Mouse (Mus musculus): ENCODE measurements around the gene Lta. TPM values are rescaled to one million over a fixed set of nuclear protein-coding genes. Genes with fewer than 3 reads are reported as not detected.

Lta gene
- polyA plus RNA-seq, 1 experiment from 2014 or later: not detected

DNA sequence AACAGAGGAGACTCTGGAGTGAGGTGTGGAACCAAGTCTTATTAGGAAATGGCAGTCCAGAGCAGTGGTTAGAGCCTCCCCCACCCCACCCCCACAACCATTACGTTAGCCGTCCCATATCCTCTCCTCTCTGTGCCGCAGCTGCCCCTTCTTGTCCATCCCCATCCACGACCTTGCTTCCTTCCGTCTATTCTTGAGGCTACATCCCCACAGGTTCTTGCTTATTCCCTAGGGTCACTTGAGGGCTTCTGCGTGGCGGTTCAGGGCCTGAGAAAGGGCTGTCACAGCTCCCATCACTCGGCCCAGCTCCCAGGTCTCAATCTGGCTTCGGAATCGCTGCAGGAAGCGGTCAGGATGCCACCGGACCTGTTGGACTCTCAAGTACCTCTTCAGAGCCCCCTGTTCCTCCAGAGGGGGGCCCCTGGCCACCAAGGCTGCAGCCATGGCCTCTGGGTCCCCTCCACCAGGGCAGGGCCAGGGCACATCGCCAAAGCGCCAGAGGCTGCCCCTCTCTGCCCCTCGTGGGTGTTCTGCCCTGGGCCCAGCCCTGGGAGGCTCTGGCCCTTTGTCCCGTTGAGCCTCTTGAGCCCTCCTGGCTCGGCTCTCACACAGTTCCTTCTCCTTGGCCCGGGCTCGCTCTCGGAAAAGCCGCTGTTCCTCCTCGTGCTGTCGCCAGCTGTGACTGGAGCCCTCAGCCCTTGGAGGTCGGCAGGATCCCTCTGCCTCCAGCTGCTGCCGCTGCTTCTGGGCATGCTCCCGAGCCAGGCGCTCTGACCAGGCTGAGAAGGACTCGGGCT lies 15.2 kb upstream of the Lta start, which contains the start of gene Gm16181:
Gm16181 (plus strand) TSS at position 679 of the 797 bp plus-strand sequence.
- H3K4me2 ChIP-seq: no peak within 1 kb of the TSS
- peaks cover 44% of the 10 kb centered on the region for H3K36me3 ChIP-seq (ENCODE audit: poor library complexity, severe bottlenecking)
- H3K4me3 ChIP-seq: no peak within 1 kb of the TSS
- 83% methylated on average over 28 of the region's 28 CpGs for WGBS
- no peaks in the 10 kb centered on the region for H3K9me3 ChIP-seq (replicated peaks)
- no peak within 1 kb of the TSS for H3K9ac ChIP-seq
- H3K4me1 ChIP-seq: no peaks in the 10 kb centered on the region
- no peaks in the 10 kb centered on the region for H3K27me3 ChIP-seq
- H3K27ac ChIP-seq: no peak within 1 kb of the TSS
- ATAC-seq: no peak

DNA sequence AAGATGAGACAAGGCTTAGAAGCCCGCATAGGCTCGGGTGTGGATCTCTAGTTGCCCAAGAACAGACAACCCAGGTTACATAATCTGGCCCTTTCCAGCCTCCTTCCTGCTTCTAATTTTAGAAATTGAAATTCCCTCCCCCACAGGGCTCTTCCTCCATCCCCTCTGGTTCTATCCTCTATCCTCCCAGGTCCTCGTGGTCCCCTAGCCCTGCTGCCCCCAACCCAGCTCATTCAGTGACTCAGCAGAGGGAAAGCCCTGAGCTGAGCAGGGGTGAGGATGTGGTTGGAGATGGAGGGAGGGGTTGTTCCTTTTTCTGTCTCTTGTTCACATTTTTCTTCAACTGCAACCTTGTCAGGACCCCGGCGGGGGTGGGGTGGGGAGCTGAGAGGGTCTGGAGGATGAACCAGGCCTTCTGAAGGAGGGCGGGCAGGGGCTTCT lies 14.5 kb upstream of the Lta start:
- Histone ChIP-seq H3K9me3 (replicated peaks) (no peaks in the 10 kb centered on the region), H3K4me3 (no peak overlapping the region), H3K36me3 (ENCODE audit: poor library complexity, severe bottlenecking) (peaks cover 37% of the 10 kb centered on the region), H3K4me1 (no peaks in the 10 kb centered on the region), H3K27ac (no peak overlapping the region), H3K27me3 (no peaks in the 10 kb centered on the region), H3K4me2 (no peak overlapping the region), H3K9ac (no peak overlapping the region)
- 90% methylated on average over 6 of the region's 6 CpGs for WGBS
- no peak for ATAC-seq

DNA sequence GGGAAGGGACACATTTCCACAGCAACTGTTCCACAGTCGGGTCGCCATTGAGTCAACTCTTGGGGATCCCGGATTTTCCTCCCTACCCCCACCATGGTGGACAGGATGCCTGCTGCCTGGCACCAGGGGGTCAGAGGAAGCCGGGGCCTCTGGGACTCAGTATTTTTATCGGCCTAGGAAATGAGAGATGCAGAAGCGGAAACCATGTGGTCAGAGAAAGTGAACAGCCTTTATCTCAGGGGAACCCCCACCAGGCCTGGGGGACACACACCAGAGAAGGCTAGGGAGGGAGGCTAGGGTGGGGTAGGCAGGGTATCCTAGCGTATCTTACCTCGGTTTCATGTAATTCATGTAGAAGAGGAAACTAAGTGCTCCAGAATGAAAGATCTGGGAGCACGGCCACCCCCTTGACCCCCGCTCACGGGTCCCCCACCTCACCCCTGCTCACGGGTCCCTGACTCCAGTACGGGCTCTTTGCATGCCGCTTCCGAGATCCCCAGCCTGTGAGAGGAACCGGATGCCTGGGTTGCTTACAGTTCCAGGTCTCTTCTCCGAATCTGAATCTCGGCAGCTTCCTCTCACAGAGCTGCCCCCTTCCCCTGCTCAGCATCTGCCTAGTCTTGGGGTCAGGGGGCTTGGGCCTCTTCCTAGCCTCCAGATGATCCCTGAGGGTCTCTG lies 13.5 kb upstream of the Lta start:
- Histone ChIP-seq H3K4me1 (no peaks in the 10 kb centered on the region), H3K4me3 (no peak overlapping the region), H3K36me3 (ENCODE audit: poor library complexity, severe bottlenecking) (peaks cover 37% of the 10 kb centered on the region), H3K27me3 (no peaks in the 10 kb centered on the region), H3K4me2 (no peak overlapping the region), H3K27ac (no peak overlapping the region), H3K9ac (no peak overlapping the region), H3K9me3 (replicated peaks) (no peaks in the 10 kb centered on the region)
- 84% methylated on average over 18 of the region's 18 CpGs for WGBS
- no peak for ATAC-seq

DNA sequence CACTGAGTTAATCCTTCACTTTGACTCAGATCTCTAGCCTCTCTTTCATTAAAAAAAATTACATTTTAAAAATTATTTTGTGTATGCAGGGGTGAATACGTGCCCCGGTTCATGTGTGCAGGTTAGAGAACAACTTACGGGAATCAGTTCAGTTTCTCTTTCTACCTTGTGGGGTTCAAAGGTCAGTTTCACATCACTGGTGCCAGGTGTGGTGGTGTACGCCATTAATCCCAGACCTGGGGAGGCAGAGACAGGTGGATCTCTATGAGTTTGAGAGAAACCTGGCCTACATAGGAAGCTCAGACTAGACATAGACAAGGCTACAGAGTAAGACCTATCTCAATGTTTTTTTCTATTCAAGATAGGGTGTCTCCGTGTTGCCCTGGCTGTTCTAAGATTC lies 7.9 kb upstream of the Lta start:
- Histone ChIP-seq H3K4me1 (no peaks in the 10 kb centered on the region), H3K9me3 (replicated peaks) (no peaks in the 10 kb centered on the region), H3K4me2 (no peak overlapping the region), H3K27ac (no peak overlapping the region), H3K4me3 (no peak overlapping the region), H3K36me3 (ENCODE audit: poor library complexity, severe bottlenecking) (no peaks in the 10 kb centered on the region), H3K27me3 (no peaks in the 10 kb centered on the region), H3K9ac (no peak overlapping the region)
- 92% methylated on average over 5 of the region's 5 CpGs for WGBS
- no peak for ATAC-seq

DNA sequence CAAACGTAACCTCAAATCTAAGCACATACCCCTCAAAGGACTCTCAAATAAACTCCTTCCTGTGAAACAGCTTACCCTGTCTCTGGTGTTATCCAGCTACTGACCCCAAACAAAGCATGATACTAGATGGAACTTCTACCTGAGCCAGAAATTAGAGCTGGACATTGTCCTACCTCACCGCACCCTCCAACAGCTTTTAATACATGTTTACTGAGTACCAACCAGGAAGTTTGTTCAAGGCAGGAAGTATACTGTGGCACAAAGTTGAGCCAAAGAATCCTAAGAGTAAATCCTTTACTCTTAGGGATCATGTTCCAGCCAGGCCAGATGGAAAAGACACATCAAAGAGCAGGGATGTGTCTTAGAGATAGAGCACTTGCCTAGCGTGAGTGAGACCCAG lies 5.4 kb upstream of the Lta start:
- H3K9ac ChIP-seq: no peak overlapping the region
- H3K36me3 ChIP-seq (ENCODE audit: poor library complexity, severe bottlenecking): no peaks in the 10 kb centered on the region
- no peak overlapping the region for H3K27ac ChIP-seq
- H3K4me2 ChIP-seq: no peak overlapping the region
- WGBS: 75% methylated on average over 3 of the region's 3 CpGs
- H3K4me1 ChIP-seq: no peaks in the 10 kb centered on the region
- no peak overlapping the region for H3K4me3 ChIP-seq
- ATAC-seq: no peak
- no peaks in the 10 kb centered on the region for H3K27me3 ChIP-seq
- no peaks in the 10 kb centered on the region for H3K9me3 ChIP-seq (replicated peaks)

DNA sequence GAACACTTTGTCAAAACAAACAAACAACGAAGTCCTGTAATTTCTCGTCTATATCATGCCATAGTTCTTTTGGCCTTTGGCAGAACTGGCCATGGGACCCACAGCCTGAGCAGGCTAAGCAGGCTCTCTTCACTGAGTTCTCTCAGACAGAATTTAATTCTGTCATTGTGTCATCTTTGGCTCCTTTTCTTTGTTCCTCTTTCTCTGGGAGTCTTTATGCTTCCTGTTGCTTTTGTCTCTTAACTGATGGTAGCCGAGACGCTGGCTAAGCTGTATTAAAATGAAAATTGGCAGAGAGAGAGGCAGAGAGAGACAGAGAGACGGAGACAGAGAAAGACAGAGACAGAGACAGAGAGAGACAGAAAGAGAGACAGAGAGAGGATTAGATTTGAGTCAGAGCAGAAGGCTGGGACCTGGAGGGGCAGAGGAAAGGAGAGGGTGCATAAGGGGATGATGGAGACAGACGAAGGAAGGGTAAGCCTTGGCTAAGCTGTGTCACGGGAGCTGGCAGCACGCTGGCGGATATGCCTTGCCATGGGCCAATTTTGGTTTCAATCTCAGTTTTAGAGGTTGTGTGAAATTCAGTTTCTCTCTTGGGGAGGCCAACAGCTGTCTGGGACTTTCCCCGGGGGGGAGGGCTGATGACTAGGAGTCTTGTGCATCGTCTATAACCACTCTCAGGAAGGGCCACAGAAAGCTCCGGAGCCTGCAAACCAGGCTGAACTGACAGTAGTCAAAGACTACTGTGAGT lies 4.8 kb upstream of the Lta start:
- no peak overlapping the region for H3K4me2 ChIP-seq
- H3K9me3 ChIP-seq (replicated peaks): no peaks in the 10 kb centered on the region
- 75% methylated on average over 12 of the region's 12 CpGs for WGBS
- 0 out of 2 replicates have a peak overlapping the region, but pooled peaks have one; percentile 2 for H3K9ac ChIP-seq
- no peak overlapping the region for H3K4me3 ChIP-seq
- H3K27ac ChIP-seq: no peak overlapping the region
- ATAC-seq: no peak
- no peaks in the 10 kb centered on the region for H3K4me1 ChIP-seq
- no peaks in the 10 kb centered on the region for H3K36me3 ChIP-seq (ENCODE audit: poor library complexity, severe bottlenecking)
- H3K27me3 ChIP-seq: 0 out of 2 replicates have a peak, but pooled peaks cover 5% of the 10 kb centered on the region

DNA sequence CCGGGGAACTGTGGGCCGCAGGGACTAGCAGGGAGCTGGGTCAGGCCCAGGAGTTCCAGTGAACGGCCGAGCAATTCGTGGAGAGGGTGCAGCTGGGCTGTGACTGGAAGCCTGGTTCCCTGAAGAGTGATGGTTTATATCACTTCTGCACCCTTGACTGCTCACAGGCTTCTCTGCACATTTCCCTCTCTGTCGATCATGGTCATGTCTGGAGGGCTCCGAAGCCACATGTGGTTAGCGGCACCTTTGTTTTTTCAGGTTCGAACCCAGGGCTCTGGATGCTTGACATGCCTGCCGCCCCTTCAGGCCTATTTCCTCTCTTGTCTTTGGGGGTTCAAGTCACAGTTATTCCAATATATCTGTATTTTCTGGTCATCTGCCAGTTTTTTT lies 224 bp upstream of the Lta start:
- Histone ChIP-seq H3K4me1 (no peaks in the 10 kb centered on the region), H3K9ac (no peak overlapping the region), H3K27ac (no peak overlapping the region), H3K9me3 (replicated peaks) (no peaks in the 10 kb centered on the region), H3K27me3 (peaks cover 38% of the 10 kb centered on the region), H3K4me3 (no peak overlapping the region), H3K4me2 (no peak overlapping the region), H3K36me3 (ENCODE audit: poor library complexity, severe bottlenecking) (no peaks in the 10 kb centered on the region)
- 67% methylated on average over 10 of the region's 10 CpGs for WGBS
- ATAC-seq: no peak

DNA sequence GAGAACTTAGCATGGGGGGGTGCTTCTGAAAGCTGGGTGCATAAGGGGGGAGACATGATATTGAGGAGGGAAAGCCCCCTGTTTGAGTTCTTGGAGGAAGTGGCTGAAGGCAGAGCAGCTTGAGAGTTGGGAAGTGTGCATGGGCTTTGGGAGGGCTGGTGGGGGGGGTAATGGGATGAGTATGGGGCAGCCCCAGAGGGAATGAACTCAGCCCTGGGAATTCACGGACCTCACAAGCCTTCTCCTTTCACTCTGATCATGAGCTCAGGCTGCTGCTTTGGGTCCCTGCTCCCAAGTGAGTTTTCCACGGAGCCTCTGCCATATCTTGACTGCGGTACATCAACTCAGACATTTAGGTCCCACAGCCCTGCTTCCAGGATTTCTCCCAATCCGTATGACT lies 2.7 kb downstream of the Lta start:
- WGBS: 89% methylated on average over 4 of the region's 4 CpGs
- no peak for ATAC-seq

DNA sequence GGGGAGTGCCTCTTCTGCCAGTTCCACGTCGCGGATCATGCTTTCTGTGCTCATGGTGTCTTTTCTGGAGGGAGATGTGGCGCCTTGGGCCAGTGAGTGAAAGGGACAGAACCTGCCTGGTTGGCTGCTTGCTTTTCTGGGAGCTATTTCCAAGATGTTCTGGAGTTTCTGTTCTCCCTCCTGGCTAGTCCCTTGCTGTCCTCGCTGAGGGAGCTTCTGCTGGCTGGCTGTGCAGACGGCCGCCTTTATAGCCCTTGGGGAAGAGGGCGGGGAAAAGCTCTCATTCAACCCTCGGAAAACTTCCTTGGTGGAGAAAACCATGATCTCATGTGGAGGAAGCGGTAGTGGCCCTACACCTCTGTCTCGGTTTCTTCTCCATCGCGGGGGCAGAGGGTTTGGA lies 3.4 kb downstream of the Lta start, which contains the start of gene Tnf:
Tnf (minus strand) TSS at position 221 of the 400 bp plus-strand sequence.
- Histone ChIP-seq H3K36me3 (ENCODE audit: poor library complexity, severe bottlenecking) (no peaks in the 10 kb centered on the region), H3K4me2 (no peak within 1 kb of the TSS), H3K27ac (no peak within 1 kb of the TSS), H3K27me3 (peaks cover 61% of the 10 kb centered on the region), H3K4me1 (no peaks in the 10 kb centered on the region), H3K9ac (no peak within 1 kb of the TSS), H3K4me3 (no peak within 1 kb of the TSS), H3K9me3 (replicated peaks) (no peaks in the 10 kb centered on the region)
- 52% methylated on average over 13 of the region's 13 CpGs for WGBS
- ATAC-seq: no peak

More for the DNA sequence above, 2.7 kb downstream of the Lta start:
- H3K27me3 ChIP-seq: peaks cover 55% of the 10 kb centered on the region
- H3K9ac ChIP-seq: no peak overlapping the region
- no peak overlapping the region for H3K4me2 ChIP-seq
- no peaks in the 10 kb centered on the region for H3K4me1 ChIP-seq
- no peak overlapping the region for H3K27ac ChIP-seq
- no peaks in the 10 kb centered on the region for H3K36me3 ChIP-seq (ENCODE audit: poor library complexity, severe bottlenecking)
- no peaks in the 10 kb centered on the region for H3K9me3 ChIP-seq (replicated peaks)
- no peak overlapping the region for H3K4me3 ChIP-seq

DNA sequence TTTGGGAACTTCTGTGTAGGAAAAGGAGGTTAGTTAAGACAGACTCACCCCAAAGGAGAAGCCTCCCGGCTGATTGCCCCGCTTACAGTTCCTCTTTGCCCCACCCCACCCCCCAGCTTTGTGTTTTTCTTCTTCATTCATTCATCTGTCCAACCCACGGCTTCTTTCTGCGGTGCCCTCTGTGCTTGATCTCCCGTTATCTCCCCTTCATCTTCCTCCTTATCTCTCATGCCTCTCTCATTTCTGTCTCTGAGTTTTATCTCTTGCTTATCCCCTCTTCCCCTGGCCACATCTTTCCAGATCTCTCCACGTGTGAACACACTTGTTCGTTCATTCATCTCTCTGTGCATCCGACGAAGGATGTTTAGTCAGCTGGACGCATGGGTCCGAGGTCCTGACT lies 4.0 kb downstream of the Lta start:
- Histone ChIP-seq H3K9me3 (replicated peaks) (no peaks in the 10 kb centered on the region), H3K36me3 (ENCODE audit: poor library complexity, severe bottlenecking) (no peaks in the 10 kb centered on the region), H3K4me3 (no peak overlapping the region), H3K27me3 (peaks cover 67% of the 10 kb centered on the region), H3K9ac (no peak overlapping the region), H3K27ac (no peak overlapping the region), H3K4me2 (no peak overlapping the region), H3K4me1 (peaks cover 2% of the 10 kb centered on the region)
- WGBS: 83% methylated on average over 11 of the region's 11 CpGs
- ATAC-seq: no peak

DNA sequence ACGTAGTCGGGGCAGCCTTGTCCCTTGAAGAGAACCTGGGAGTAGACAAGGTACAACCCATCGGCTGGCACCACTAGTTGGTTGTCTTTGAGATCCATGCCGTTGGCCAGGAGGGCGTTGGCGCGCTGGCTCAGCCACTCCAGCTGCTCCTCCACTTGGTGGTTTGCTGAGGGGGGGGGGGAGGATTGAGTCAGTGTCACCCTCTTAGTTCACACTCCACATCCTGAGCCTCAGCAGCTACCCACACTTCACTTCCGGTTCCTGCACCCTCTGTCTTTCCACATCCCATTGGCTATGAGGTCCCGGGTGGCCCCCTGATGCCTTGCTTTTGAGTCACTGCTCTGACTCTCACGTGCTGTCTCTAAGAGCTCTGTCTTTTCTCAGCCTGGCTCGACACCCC lies 4.8 kb downstream of the Lta start:
- Histone ChIP-seq H3K4me2 (no peak overlapping the region), H3K4me1 (peaks cover 9% of the 10 kb centered on the region), H3K36me3 (ENCODE audit: poor library complexity, severe bottlenecking) (no peaks in the 10 kb centered on the region), H3K27ac (no peak overlapping the region), H3K9ac (no peak overlapping the region), H3K27me3 (peaks cover 74% of the 10 kb centered on the region), H3K9me3 (replicated peaks) (no peaks in the 10 kb centered on the region), H3K4me3 (no peak overlapping the region)
- no peak for ATAC-seq
- WGBS: 89% methylated on average over 11 of the region's 11 CpGs

DNA sequence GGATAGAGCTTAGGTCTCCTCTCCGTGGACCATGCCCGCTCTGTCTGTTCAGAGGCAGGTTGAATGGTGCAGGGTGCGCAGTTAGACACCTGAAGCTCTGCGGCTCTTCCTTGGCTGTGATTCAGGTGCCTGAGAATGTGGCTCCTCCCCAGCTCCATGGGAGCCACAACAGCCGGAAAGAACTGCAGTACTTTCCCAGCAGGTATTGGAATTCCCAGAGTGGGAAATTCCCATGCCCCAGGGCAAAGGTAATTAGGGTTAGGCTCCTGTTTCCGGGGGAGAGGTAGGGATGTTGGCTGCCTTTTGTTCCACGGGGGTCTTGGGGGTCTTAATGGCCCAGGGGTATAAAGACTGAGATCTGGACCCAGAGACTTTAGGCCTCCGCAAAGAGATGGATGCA lies 6.2 kb downstream of the Lta start:
- H3K4me3 ChIP-seq: no peak overlapping the region
- H3K36me3 ChIP-seq (ENCODE audit: poor library complexity, severe bottlenecking): no peaks in the 10 kb centered on the region
- WGBS: 23% methylated on average over 8 of the region's 8 CpGs
- no peaks in the 10 kb centered on the region for H3K9me3 ChIP-seq (replicated peaks)
- peaks cover 10% of the 10 kb centered on the region for H3K4me1 ChIP-seq
- no peak overlapping the region for H3K4me2 ChIP-seq
- ATAC-seq: no peak
- no peak overlapping the region for H3K9ac ChIP-seq
- H3K27me3 ChIP-seq: peaks cover 76% of the 10 kb centered on the region
- no peak overlapping the region for H3K27ac ChIP-seq

Data from forebrain, embryonic 13.5 days (tissue).